Mouse (Mus musculus) hindbrain, embryonic 15.5 days (tissue): Measurements from ENCODE around the gene Cacnb3. TPM values are rescaled to one million over a fixed set of nuclear protein-coding genes. Genes with fewer than 3 reads are reported as not detected.

Experiments used
- ATAC-seq: fragments of 200-750 bp; cut with Nextera tagmentation; 2 replicates; pipeline ENCODE4 v1.8.0; 2017; ENCODE audit warnings: low read depth, moderate number of reproducible peaks, moderate TSS enrichment; ENCODE audit not compliant: low FRiP score
- H3K27ac ChIP-seq: fragments of 300-500 bp; sonication (generic); replicated peaks from 2 replicates; pipeline ENCODE4 v1.5.1; 2015; ENCODE audit warnings: mild to moderate bottlenecking, inconsistent platforms
- H3K27me3 ChIP-seq: fragments of 300-500 bp; sonication (generic); 2 replicates; pipeline ENCODE4 v1.6.1; 2015; ENCODE audit warnings: control low read depth, inconsistent platforms
- H3K36me3 ChIP-seq: fragments of 300-500 bp; sonication (generic); 2 replicates; pipeline ENCODE4 v1.6.1; 2015; ENCODE audit warnings: control low read depth, inconsistent platforms
- H3K4me1 ChIP-seq: fragments of 300-500 bp; sonication (generic); replicated peaks from 2 replicates; pipeline ENCODE4 v1.6.1; 2015; ENCODE audit warnings: control low read depth, inconsistent platforms
- H3K4me2 ChIP-seq: fragments of 300-500 bp; sonication (generic); 2 replicates; pipeline ENCODE4 v1.6.1; 2015; ENCODE audit warnings: moderate library complexity, mild to moderate bottlenecking, inconsistent platforms
- H3K4me3 ChIP-seq: fragments of 300-500 bp; sonication (generic); 2 replicates; pipeline ENCODE4 v1.5.1; 2015; ENCODE audit warnings: mild to moderate bottlenecking, inconsistent platforms
- H3K9ac ChIP-seq: fragments of 300-500 bp; sonication (generic); 2 replicates; pipeline ENCODE4 v1.6.1; 2015; ENCODE audit warnings: inconsistent platforms
- H3K9me3 ChIP-seq: fragments of 300-500 bp; sonication (generic); 2 replicates; pipeline ENCODE4 v1.6.1; 2016; ENCODE audit warnings: control low read depth, inconsistent platforms
- WGBS: fragments of 180-500 bp; shearing (Covaris S2); methylation state at CpG from one replicate; pipeline ENCODE4 v1.1.7; 2015; 5-methylcytosine and 5-hydroxymethylcytosine counted together
- polyA plus RNA-seq: library from polyadenylated mRNA; unstranded; fragments of >200 nt; fragmentation: Nextera tagmentation; extraction: Ambion mirVana; gene quantifications from 2 replicates; pipeline ENCODE4 v1.2.1, GENCODE M21; 2015

Gene Cacnb3
- polyA plus RNA-seq, 1 experiment from 2014 or later: 136 TPM

DNA sequence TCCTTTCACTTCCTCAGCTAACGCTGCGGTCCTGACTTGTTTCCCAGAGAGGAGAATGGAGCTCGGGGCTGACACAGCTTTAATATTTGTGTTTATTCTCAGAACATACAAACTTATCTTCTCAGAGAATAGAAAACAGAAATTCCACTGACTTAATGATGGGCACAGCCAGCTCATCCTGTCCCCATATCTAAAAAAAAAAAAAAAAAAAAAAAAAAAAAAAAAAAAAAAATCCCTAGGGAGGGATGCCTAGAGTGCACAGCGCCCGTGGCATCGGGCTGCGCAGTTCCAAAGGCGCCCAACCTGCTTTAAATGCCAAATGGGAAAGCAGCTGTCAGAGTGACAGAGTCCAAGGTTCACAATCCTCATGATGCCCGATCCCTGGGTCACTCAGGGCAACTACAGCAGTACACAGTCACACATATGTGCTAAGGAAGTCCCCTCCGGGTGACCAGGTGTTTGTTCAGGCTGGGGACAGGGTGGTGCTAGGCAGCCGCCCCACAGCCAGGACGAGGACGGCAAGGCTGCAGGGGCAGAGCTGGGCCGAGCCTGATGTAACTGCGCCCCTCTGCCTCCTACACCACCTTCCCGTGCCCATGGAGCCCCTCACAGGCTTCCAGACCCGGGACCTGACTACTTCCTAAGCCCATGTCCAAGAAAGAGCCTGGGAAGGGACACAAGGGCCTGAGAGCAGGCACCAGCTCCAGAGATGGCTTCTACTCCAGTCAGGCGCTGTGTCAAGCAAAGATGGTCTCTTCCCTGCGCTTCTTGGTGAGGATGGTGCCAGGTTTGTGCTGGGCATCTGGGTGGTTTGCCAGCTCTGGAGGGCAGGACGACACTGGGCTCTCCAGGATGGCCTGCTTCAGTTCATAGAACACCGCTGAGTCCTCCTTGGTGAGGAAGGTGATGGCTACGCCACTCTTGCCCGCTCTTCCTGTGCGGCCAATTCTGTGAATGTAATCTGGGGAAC, 14.7 kb downstream of the Cacnb3 start:
- Histone ChIP-seq H3K4me2 (no peak overlapping the region), H3K27ac (no peak overlapping the region), H3K9me3 (no peaks in the 10 kb centered on the region), H3K9ac (no peak overlapping the region), H3K4me3 (no peak overlapping the region), H3K36me3 (peaks cover 93% of the 10 kb centered on the region), H3K27me3 (no peaks in the 10 kb centered on the region), H3K4me1 (no peaks in the 10 kb centered on the region)
- ATAC-seq: no peak
- WGBS: 85% methylated on average over 24 of the region's 24 CpGs

DNA sequence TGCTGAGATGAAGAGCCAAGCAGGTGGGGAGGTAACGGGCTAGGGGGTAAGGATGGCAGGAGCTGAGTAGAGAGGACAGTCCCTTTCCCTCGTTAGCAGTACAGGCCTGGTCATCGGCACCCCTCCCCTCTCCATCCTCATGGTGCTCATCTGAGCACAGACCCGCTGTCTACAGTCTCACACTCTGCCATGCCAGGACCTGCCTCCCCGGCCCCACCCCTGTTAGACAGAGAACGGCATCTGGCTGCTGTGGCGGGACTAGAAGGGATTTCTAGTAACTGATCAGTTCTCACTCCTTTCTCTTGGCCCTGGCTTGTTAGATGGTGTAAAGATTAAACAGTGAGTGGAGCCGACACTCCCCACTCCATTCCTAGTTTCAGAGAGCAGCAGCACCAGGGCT, 16.1 kb downstream of the Cacnb3 start:
- Histone ChIP-seq H3K9ac (no peak overlapping the region), H3K27ac (no peak overlapping the region), H3K4me3 (no peak overlapping the region), H3K4me2 (no peak overlapping the region), H3K36me3 (peaks cover 93% of the 10 kb centered on the region), H3K9me3 (no peaks in the 10 kb centered on the region), H3K27me3 (no peaks in the 10 kb centered on the region), H3K4me1 (no peaks in the 10 kb centered on the region)
- 85% methylated on average over 8 of the region's 8 CpGs for WGBS
- ATAC-seq: no peak

DNA sequence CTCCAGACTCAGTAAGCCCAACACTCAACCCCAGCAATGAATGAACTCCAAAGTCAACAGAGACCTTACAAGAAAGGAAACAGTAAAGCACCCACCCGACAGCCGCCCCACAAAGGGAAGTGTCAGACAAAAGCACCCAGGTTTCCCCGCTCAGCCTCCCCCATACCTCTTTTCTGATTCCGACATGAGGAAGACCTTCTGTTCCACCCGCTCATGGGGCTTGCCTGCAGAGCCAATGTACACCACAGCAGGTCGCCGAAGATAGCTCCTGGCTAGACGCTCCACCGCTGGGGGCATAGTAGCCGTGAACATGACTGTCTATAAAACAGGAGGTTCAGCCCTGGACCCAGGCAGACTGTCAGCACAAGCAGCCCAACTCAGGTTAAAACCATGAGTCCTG, 16.7 kb downstream of the Cacnb3 start:
- H3K9ac ChIP-seq: no peak overlapping the region
- no peak overlapping the region for H3K4me3 ChIP-seq
- H3K9me3 ChIP-seq: no peaks in the 10 kb centered on the region
- no peaks in the 10 kb centered on the region for H3K27me3 ChIP-seq
- H3K4me2 ChIP-seq: no peak overlapping the region
- ATAC-seq: no peak
- H3K4me1 ChIP-seq: no peaks in the 10 kb centered on the region
- H3K36me3 ChIP-seq: peaks cover 93% of the 10 kb centered on the region
- 82% methylated on average over 10 of the region's 10 CpGs for WGBS
- no peak overlapping the region for H3K27ac ChIP-seq

DNA sequence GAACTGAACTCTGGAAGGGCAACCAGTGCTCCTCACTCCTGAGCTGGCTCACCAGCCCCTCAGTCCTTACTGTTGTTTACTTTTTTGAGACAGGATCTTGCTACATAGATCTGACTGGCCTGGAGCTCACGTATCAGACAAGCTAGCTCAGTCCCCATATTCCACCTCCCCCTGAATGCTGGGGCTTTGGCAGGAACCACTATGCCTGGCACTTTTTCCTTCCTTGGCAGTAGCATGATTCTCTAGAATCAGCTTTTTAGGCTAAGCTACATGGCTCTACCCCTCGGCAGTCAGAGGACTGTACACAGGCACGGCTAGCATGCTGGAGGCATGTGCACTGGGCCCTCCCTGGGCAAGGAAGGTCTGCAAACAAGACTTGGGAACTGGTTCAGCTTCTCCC, 17.4 kb downstream of the Cacnb3 start:
- H3K27me3 ChIP-seq: no peaks in the 10 kb centered on the region
- 90% methylated on average over 3 of the region's 3 CpGs for WGBS
- no peak overlapping the region for H3K27ac ChIP-seq
- no peaks in the 10 kb centered on the region for H3K9me3 ChIP-seq
- H3K4me1 ChIP-seq: no peaks in the 10 kb centered on the region
- H3K4me2 ChIP-seq: no peak overlapping the region
- no peak overlapping the region for H3K9ac ChIP-seq
- H3K4me3 ChIP-seq: no peak overlapping the region
- ATAC-seq: no peak
- H3K36me3 ChIP-seq: peaks cover 93% of the 10 kb centered on the region

DNA sequence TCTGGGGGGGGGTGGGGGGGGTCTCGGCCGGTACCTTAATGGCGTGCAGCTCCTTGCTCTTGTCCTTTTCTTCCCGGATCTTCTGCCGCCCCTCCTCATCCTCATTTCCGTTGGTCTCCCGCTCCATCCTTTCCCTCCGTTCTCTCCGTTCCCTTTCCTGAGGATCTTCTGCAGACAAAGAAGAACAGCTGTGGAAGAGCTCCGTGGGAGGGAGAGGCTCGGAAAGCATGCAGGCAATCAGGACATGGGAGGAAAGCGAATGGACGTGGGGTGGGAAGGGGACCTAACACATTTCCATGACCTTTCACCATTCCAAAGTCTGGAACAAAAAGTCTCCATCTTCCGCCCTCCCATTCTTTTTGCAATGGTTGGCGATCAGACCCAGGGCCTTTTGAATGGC, 20.8 kb downstream of the Cacnb3 start:
- peaks cover 94% of the 10 kb centered on the region for H3K36me3 ChIP-seq
- 94% methylated on average over 15 of the region's 15 CpGs for WGBS
- no peaks in the 10 kb centered on the region for H3K4me1 ChIP-seq
- no peak overlapping the region for H3K4me2 ChIP-seq
- H3K9me3 ChIP-seq: no peaks in the 10 kb centered on the region
- ATAC-seq: no peak
- H3K27ac ChIP-seq: no peak overlapping the region
- no peaks in the 10 kb centered on the region for H3K27me3 ChIP-seq
- H3K4me3 ChIP-seq: no peak overlapping the region
- H3K9ac ChIP-seq: no peak overlapping the region

DNA sequence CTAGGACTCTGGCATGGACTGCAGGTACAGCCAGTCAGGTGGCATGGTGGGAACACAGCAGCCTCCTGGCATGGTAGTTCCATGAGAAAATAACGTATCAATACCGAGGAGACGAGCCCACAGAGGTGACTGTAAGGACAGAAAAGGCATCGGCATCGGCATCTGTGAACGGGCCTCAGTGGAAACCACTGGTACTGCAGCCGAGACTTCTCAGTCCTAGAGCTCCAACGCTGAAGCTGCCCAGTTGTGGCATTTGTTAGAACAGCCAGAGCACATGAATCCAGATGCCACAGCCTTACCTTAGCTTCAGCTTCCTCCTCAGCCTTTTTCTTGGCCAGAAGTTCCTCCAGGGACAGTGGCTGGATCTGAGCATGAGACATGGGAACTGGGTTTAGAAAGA, 21.5 kb downstream of the Cacnb3 start:
- Histone ChIP-seq H3K4me3 (no peak overlapping the region), H3K9me3 (no peaks in the 10 kb centered on the region), H3K4me1 (no peaks in the 10 kb centered on the region), H3K4me2 (no peak overlapping the region), H3K9ac (no peak overlapping the region), H3K27ac (no peak overlapping the region), H3K36me3 (peaks cover 94% of the 10 kb centered on the region), H3K27me3 (no peaks in the 10 kb centered on the region)
- 94% methylated on average over 8 of the region's 8 CpGs for WGBS
- no peak for ATAC-seq

DNA sequence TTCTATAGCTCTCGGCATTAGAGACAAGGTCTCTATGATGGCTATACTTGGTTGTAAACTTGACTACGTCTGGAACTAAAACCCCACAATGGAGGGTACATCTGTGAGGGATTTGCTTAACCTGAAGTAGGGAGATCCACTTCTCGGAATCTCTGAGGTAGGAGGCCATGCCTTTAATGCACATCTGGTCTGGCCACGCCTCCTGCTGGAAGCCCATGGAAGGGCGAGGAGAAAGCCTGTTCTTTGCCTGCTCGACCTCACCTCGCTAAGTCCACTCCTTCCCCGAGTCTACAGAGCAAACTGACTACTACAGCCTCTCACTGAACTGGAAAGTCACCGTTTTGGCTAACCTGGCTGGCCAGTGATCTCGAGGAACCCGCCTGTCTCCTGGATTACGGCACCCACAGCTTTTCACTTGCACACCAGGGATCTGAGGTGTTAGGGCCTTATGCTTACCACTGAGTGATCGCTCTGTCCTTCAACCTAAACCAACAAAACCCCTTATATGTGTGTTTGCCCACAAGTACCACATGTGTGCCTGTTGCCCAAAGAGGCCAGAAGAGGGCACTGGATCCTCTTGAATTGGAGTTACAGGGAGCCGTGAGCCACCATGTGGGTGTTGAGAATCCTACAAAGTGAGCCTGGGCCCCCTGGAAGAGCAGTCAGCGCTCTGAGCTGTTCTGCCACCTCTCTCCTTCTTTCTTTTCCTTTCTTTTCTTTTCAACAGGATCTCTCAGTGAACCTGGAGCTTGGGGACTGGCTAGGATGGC, 26.5 kb downstream of the Cacnb3 start:
- peaks cover 60% of the 10 kb centered on the region for H3K36me3 ChIP-seq
- WGBS: 85% methylated on average over 15 of the region's 15 CpGs
- H3K9ac ChIP-seq: no peak overlapping the region
- H3K4me2 ChIP-seq: no peak overlapping the region
- H3K9me3 ChIP-seq: no peaks in the 10 kb centered on the region
- no peak overlapping the region for H3K27ac ChIP-seq
- H3K4me1 ChIP-seq: peaks cover 15% of the 10 kb centered on the region; the same call in 1 of the 2 replicates
- ATAC-seq: no peak
- no peak overlapping the region for H3K4me3 ChIP-seq
- no peaks in the 10 kb centered on the region for H3K27me3 ChIP-seq

DNA sequence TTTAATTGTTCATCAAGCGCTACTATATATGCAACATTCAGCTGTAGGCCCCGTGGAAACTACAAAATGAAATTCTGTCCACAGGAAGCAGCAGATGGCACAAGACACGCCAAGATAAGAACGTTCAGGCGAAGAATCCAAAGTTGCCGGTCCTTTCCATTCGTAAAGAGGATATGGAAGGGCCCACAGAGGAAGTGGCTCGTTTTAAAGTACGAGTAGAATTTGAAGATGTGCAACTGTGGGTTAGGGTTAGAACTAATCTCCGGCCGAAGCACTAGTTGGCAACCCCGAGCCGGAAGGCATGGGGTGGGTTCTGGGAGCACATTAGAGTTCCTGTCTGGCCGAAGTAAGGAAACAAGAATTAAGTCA, 31.5 kb downstream of the Cacnb3 start:
- WGBS: under 1% methylated on average over 14 of the region's 14 CpGs
- no peaks in the 10 kb centered on the region for H3K27me3 ChIP-seq
- no peaks in the 10 kb centered on the region for H3K9me3 ChIP-seq
- peak overlapping the region; percentile 91 for H3K9ac ChIP-seq
- peak overlapping the region; percentile 59 for H3K4me2 ChIP-seq
- peak overlapping the region; percentile 85 for H3K4me3 ChIP-seq
- peaks cover 15% of the 10 kb centered on the region; the same call in 1 of the 2 replicates for H3K4me1 ChIP-seq
- H3K27ac ChIP-seq: peak overlapping the region; percentile 93
- H3K36me3 ChIP-seq: peaks cover 13% of the 10 kb centered on the region
- no peak for ATAC-seq

DNA sequence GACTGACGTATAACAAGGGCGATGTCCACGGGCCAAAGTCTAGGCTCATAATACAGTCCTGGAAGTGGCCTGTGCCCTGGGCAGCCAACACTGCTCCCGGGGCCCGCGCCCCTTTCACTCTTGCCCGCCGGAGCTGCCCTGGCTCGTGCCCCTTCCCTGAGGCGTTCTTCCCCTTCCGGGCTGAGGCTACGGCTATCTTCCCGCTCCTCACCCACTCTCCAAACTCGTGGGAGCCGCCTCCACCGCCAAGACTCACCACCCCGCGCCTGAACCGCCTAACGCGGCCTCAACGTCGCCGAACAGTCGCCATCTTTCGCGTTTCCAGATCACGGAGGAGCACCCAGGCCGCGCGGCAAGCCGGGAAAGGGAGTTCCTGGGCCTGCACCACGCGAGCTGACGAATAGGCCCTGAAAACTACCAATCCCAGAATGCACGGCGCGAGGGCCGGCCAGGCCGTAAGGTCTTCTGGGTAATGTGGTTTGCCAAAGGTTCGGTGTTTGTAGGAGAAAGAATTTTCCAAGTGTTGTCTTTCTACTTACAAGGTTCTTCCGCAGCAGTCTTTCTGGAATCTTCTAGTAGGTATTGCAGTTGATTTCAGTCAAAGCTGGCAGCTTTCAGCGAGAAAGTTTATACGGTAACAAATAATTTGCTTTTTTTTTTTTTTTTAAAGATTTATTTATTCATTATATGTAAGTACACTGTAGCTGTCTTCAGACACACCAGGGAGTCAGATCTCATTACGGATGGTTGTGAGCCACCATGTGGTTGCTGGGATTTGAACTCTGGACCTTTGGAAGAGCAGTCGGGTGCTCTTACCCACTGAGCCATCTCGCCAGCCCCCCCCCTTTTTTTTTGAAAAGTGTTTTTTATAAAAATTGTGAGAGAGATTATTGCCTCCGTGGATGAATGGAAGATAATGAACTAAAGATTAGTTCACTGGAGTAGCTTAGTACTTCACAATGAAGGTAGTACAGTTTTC, 32.2 kb downstream of the Cacnb3 start, which contains the start of gene Ddx23:
Gene Ddx23 (minus strand): TSS at position 328 of the 979 bp plus-strand sequence.
- Histone ChIP-seq H3K9me3 (no peaks in the 10 kb centered on the region), H3K4me3 (peak within 1 kb of the TSS; percentile 85), H3K4me2 (peak within 1 kb of the TSS; percentile 59), H3K9ac (peak within 1 kb of the TSS; percentile 91), H3K27me3 (no peaks in the 10 kb centered on the region), H3K36me3 (peaks cover 6% of the 10 kb centered on the region), H3K4me1 (peaks cover 15% of the 10 kb centered on the region; the same call in 1 of the 2 replicates), H3K27ac (peak within 1 kb of the TSS; percentile 93)
- ATAC-seq: peak; percentile 97
- WGBS: 4% methylated on average over 48 of the region's 48 CpGs

DNA sequence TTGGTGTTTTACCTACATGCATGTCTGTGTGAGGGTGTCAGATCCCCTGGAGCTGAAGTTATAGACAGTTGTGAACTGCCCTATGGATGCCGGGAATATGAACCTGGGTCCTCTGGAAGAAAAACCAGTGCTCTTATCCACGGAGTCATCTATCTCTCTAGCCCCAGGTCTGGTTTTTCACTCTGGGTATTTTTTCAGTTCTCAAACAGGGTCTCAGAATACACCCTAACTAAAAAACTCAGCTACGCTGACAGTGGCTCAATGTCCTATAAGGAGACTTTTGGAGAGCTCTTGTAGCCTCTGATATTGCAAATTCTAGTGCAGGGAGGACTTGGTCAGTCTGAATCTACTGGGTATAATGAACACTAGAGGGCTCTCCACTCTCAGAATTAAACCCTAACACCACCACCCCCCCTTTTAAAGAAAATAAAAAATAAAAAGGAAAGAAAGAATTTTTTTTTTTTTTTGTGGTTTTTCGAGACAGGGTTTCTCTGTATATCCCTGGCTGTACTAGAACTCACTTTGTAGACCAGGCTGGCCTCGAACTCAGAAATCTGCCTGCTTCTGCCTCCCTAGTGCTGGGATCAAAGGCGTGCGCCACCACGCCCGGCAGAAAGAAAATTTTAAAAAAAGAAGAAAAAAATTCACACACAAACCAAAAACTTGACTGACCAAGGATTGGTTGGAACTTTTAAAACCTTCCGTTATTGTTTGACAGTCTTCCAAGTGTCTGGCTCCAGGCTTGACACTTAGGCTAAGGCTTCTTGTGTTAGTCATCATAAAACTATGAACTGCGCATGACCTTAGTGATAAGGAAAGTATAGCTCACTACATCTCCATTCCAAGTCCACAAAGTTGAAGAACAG, 33.6 kb downstream of the Cacnb3 start:
- Histone ChIP-seq H3K9ac (no peak overlapping the region), H3K27me3 (no peaks in the 10 kb centered on the region), H3K9me3 (no peaks in the 10 kb centered on the region), H3K36me3 (no peaks in the 10 kb centered on the region), H3K4me1 (peaks cover 15% of the 10 kb centered on the region; the same call in 1 of the 2 replicates), H3K4me3 (no peak overlapping the region), H3K4me2 (no peak overlapping the region), H3K27ac (no peak overlapping the region)
- no peak for ATAC-seq
- 82% methylated on average over 11 of the region's 11 CpGs for WGBS
